ENCODE assay signal across 10 mouse cellular contexts in genomic region chr7:45815323-45815983, GRCm38 (mm10). TPM values are rescaled to one million over a fixed set of nuclear protein-coding genes. Genes with fewer than 3 reads are reported as not detected.
DNase-seq lines count a peak whose midpoint lies in the region; ATAC-seq and TF ChIP-seq lines count a peak whose summit lies in the region.
"Had no signal": no experiment of that assay in that cellular context is flagged by ENCODE, and none has a peak within 500 bp of the region (broad histone marks: within the 10 kb centered on the region; RNA-seq: fewer than 3 reads in every experiment).

No protein-coding gene starts in this region.

- H3K36me3 ChIP-seq in lung, embryonic 14.5 days (ENCODE audit: insufficient read depth): peaks cover 26% of the 10 kb centered on the region
- peaks cover 24% of the 10 kb centered on the region for H3K36me3 ChIP-seq in embryonic facial prominence, embryonic 15.5 days
- H3K36me3 ChIP-seq in hindbrain, embryonic 16.5 days (ENCODE audit: control insufficient read depth, insufficient read depth, low read length): peaks cover 22% of the 10 kb centered on the region
- peaks cover 24% of the 10 kb centered on the region for H3K36me3 ChIP-seq in neural tube, embryonic 13.5 days

- H3K9ac ChIP-seq in lung, embryonic 14.5 days: no peak overlapping the region
- peak overlapping the region; percentile 9; the same call in 1 of the 2 replicates for H3K9ac ChIP-seq in embryonic facial prominence, embryonic 15.5 days
- peak overlapping the region; percentile 35 for H3K9ac ChIP-seq in hindbrain, embryonic 16.5 days (ENCODE audit: low read depth, low read length)
- H3K9ac ChIP-seq in neural tube, embryonic 13.5 days: peak overlapping the region; percentile 45

- H3K27me3 ChIP-seq in lung, embryonic 14.5 days (ENCODE audit: insufficient read depth, low read length): no peaks in the 10 kb centered on the region
- H3K27me3 ChIP-seq in embryonic facial prominence, embryonic 15.5 days: 0 out of 2 replicates have a peak, but pooled peaks cover 4% of the 10 kb centered on the region
- no peaks in the 10 kb centered on the region for H3K27me3 ChIP-seq in hindbrain, embryonic 16.5 days (replicated peaks; ENCODE audit: control insufficient read depth, insufficient read depth, low read length)
- peaks cover 13% of the 10 kb centered on the region for H3K27me3 ChIP-seq in neural tube, embryonic 13.5 days

- TF ChIP-seq CTCF in lung, embryonic 14.5 days (IDR thresholded peaks at IDR 0.05; ENCODE audit: low read depth): no peak
- TF ChIP-seq CTCF in lung, adult 2 months (IDR thresholded peaks at IDR 0.05; ENCODE audit: insufficient read depth, low read length): no peak

- H3K27ac ChIP-seq in lung, embryonic 14.5 days (ENCODE audit: low read depth): no peak overlapping the region
- 0 out of 2 replicates have a peak overlapping the region, but pooled peaks have one; percentile 2 for H3K27ac ChIP-seq in embryonic facial prominence, embryonic 15.5 days (replicated peaks)
- peak overlapping the region; percentile 72 for H3K27ac ChIP-seq in hindbrain, embryonic 16.5 days (ENCODE audit: low read depth, low read length)
- peak overlapping the region; percentile 78 for H3K27ac ChIP-seq in neural tube, embryonic 13.5 days (replicated peaks)

- 63% methylated on average over 10 of the region's 10 CpGs for WGBS in lung, embryonic 14.5 days
- WGBS in lung, adult 2 months: 70% methylated on average over 10 of the region's 10 CpGs
- WGBS in embryonic facial prominence, embryonic 15.5 days: 37% methylated on average over 10 of the region's 10 CpGs
- 37% methylated on average over 10 of the region's 10 CpGs for WGBS in hindbrain, embryonic 16.5 days
- WGBS in neural tube, embryonic 13.5 days: 45% methylated on average over 10 of the region's 10 CpGs

- H3K4me3 ChIP-seq in lung, embryonic 14.5 days (ENCODE audit: low read depth, low read length): 0 out of 2 replicates have a peak overlapping the region, but pooled peaks have one; percentile 94
- H3K4me3 ChIP-seq in lung, adult 2 months (replicated peaks; ENCODE audit: extremely low read depth, low read depth, low read length): no peak overlapping the region
- H3K4me3 ChIP-seq in embryonic facial prominence, embryonic 15.5 days (replicated peaks): peak overlapping the region; percentile 38; the same call in 1 of the 2 replicates
- peak overlapping the region; percentile 40; the same call in 1 of the 2 replicates for H3K4me3 ChIP-seq in hindbrain, embryonic 16.5 days (ENCODE audit: low read length)
- peak overlapping the region; percentile 35; the same call in 1 of the 2 replicates for H3K4me3 ChIP-seq in neural tube, embryonic 13.5 days

- ATAC-seq in lung, embryonic 14.5 days (ENCODE audit: insufficient read depth): no peak
- ATAC-seq in embryonic facial prominence, embryonic 15.5 days (ENCODE audit: insufficient number of reproducible peaks, low FRiP score, low TSS enrichment, low read depth): no peak
- ATAC-seq in hindbrain, embryonic 16.5 days: no peak
- ATAC-seq in neural tube, embryonic 13.5 days (ENCODE audit: low read depth): no peak

- TF ChIP-seq POLR2A in lung, adult 2 months (IDR thresholded peaks at IDR 0.05; ENCODE audit: borderline replicate concordance, extremely low read depth, low read depth, low read length): no peak

- DNase-seq in lung, embryonic 14.5 days: no peak
- no peak for DNase-seq in lung, adult 2 months
- no peak for DNase-seq in thymus, postnatal 10 days (ENCODE audit: low spot score in 2 of 2)
- DNase-seq in adrenal gland, postnatal 4 days (ENCODE audit: low spot score in 2 of 2): no peak
- DNase-seq in layer of hippocampus, adult 8-10 months (ENCODE audit: low spot score in 2 of 2): no peak
- DNase-seq: right cerebral cortex, postnatal 4 days had no signal

- H3K9me3 ChIP-seq in lung, embryonic 14.5 days (ENCODE audit: low read depth, low read length): no peaks in the 10 kb centered on the region
- H3K9me3 ChIP-seq in embryonic facial prominence, embryonic 15.5 days (replicated peaks): no peaks in the 10 kb centered on the region
- H3K9me3 ChIP-seq in hindbrain, embryonic 16.5 days (ENCODE audit: control insufficient read depth, low read length): no peaks in the 10 kb centered on the region
- H3K9me3 ChIP-seq in neural tube, embryonic 13.5 days: no peaks in the 10 kb centered on the region

- H3K4me2 ChIP-seq in lung, embryonic 14.5 days: peak overlapping the region; percentile 51
- H3K4me2 ChIP-seq in embryonic facial prominence, embryonic 15.5 days (replicated peaks): peak overlapping the region; percentile 52; the same call in 1 of the 2 replicates
- H3K4me2 ChIP-seq in hindbrain, embryonic 16.5 days (ENCODE audit: low read length): peak overlapping the region; percentile 61
- peak overlapping the region; percentile 58 for H3K4me2 ChIP-seq in neural tube, embryonic 13.5 days

- peaks cover 7% of the 10 kb centered on the region; the same call in 1 of the 2 replicates for H3K4me1 ChIP-seq in lung, embryonic 14.5 days (ENCODE audit: insufficient read depth)
- peaks cover 6% of the 10 kb centered on the region for H3K4me1 ChIP-seq in lung, adult 2 months (ENCODE audit: control insufficient read depth, insufficient read depth, low read length)
- H3K4me1 ChIP-seq in embryonic facial prominence, embryonic 15.5 days: peaks cover 25% of the 10 kb centered on the region
- peaks cover 25% of the 10 kb centered on the region for H3K4me1 ChIP-seq in hindbrain, embryonic 16.5 days (ENCODE audit: control insufficient read depth, insufficient read depth, low read depth, low read length)
- H3K4me1 ChIP-seq in neural tube, embryonic 13.5 days (replicated peaks): peaks cover 38% of the 10 kb centered on the region

RNA-seq across cellular contexts. Expression of gene Cyth2, which starts 1.1 kb away (rescaled TPM):
- 109 and 110 TPM in 2 replicates for polyA plus RNA-seq in lung, embryonic 14.5 days (2014; fragmentation: Nextera tagmentation; extraction: Ambion mirVana)
- polyA plus RNA-seq in lung, adult 2 months (2012; rRNA removed): 42.6 and 57.7 TPM in 2 replicates
- polyA plus RNA-seq in embryonic facial prominence, embryonic 15.5 days (2015; fragmentation: Nextera tagmentation; extraction: Ambion mirVana): 124 and 129 TPM in 2 replicates
- 243 TPM in 2 replicates for polyA plus RNA-seq in hindbrain, embryonic 16.5 days (2015; fragmentation: Nextera tagmentation; extraction: Ambion mirVana)
- 292 and 303 TPM in 2 replicates for polyA plus RNA-seq in neural tube, embryonic 13.5 days (2015; fragmentation: Nextera tagmentation; extraction: Ambion mirVana)
- 100 to 1,000 TPM; 124 to 126 TPM for total RNA-seq in adrenal gland, postnatal 4 days (2021)
- total RNA-seq in layer of hippocampus, adult 8-10 months (2022): 100 to 1,000 TPM; 135 to 147 (median 139) TPM

RNA-seq across cellular contexts. Expression of gene Kcnj14, which starts 9.1 kb away (rescaled TPM):
- 0.67 and 1.1 TPM in 2 replicates for polyA plus RNA-seq in lung, embryonic 14.5 days (2014; fragmentation: Nextera tagmentation; extraction: Ambion mirVana)
- 0.43 and 0.49 TPM in 2 replicates for polyA plus RNA-seq in lung, adult 2 months (2012; rRNA removed)
- polyA plus RNA-seq in embryonic facial prominence, embryonic 15.5 days (2015; fragmentation: Nextera tagmentation; extraction: Ambion mirVana): 1.4 and 1.7 TPM in 2 replicates
- 1.2 TPM in 2 replicates for polyA plus RNA-seq in hindbrain, embryonic 16.5 days (2015; fragmentation: Nextera tagmentation; extraction: Ambion mirVana)
- 0.85 and 0.93 TPM in 2 replicates for polyA plus RNA-seq in neural tube, embryonic 13.5 days (2015; fragmentation: Nextera tagmentation; extraction: Ambion mirVana)
- under 1 TPM; 0.45 to 0.53 TPM for total RNA-seq in adrenal gland, postnatal 4 days (2021)
- total RNA-seq in layer of hippocampus, adult 8-10 months (2022): 1 to 10 TPM; 1.6 to 2.1 (median 1.8) TPM
- total RNA-seq: common myeloid progenitor, adult 5-6 weeks had no signal

RNA-seq across cellular contexts. Expression of gene Grwd1, which starts 15.3 kb away (rescaled TPM):
- polyA plus RNA-seq in lung, embryonic 14.5 days (2014; fragmentation: Nextera tagmentation; extraction: Ambion mirVana): 85.4 and 95.3 TPM in 2 replicates
- 7.9 and 11.8 TPM in 2 replicates for polyA plus RNA-seq in lung, adult 2 months (2012; rRNA removed)
- 57.3 and 58.0 TPM in 2 replicates for polyA plus RNA-seq in embryonic facial prominence, embryonic 15.5 days (2015; fragmentation: Nextera tagmentation; extraction: Ambion mirVana)
- polyA plus RNA-seq in hindbrain, embryonic 16.5 days (2015; fragmentation: Nextera tagmentation; extraction: Ambion mirVana): 44.0 and 46.7 TPM in 2 replicates
- polyA plus RNA-seq in neural tube, embryonic 13.5 days (2015; fragmentation: Nextera tagmentation; extraction: Ambion mirVana): 34.6 and 37.2 TPM in 2 replicates
- 10 to 100 TPM; 28.2 to 28.3 TPM for total RNA-seq in adrenal gland, postnatal 4 days (2021)
- total RNA-seq in layer of hippocampus, adult 8-10 months (2022): 10 to 100 TPM; 19.3 to 24.7 (median 22.3) TPM

RNA-seq across cellular contexts. Expression of gene Sult2b1, which starts 31.0 kb away (rescaled TPM):
- polyA plus RNA-seq in lung, embryonic 14.5 days (2014; fragmentation: Nextera tagmentation; extraction: Ambion mirVana): 5.0 and 5.9 TPM in 2 replicates
- 5.5 and 19.3 TPM in 2 replicates for polyA plus RNA-seq in lung, adult 2 months (2012; rRNA removed)
- polyA plus RNA-seq in embryonic facial prominence, embryonic 15.5 days (2015; fragmentation: Nextera tagmentation; extraction: Ambion mirVana): 49.6 and 55.7 TPM in 2 replicates
- polyA plus RNA-seq in hindbrain, embryonic 16.5 days (2015; fragmentation: Nextera tagmentation; extraction: Ambion mirVana): 5.1 and 6.6 TPM in 2 replicates
- polyA plus RNA-seq in neural tube, embryonic 13.5 days (2015; fragmentation: Nextera tagmentation; extraction: Ambion mirVana): 4.9 and 5.2 TPM in 2 replicates
- 1 to 10 TPM in 1 of 2 experiments, under 1 TPM in 1; 0.64 to 1.0 TPM for total RNA-seq in adrenal gland, postnatal 4 days (2021)
- 10 to 100 TPM in 3 of 4 experiments, 1 to 10 TPM in 1; 9.9 to 12.5 (median 11.3) TPM for total RNA-seq in layer of hippocampus, adult 8-10 months (2022)

RNA-seq across cellular contexts. Expression of gene Lmtk3, which starts 31.9 kb away (rescaled TPM):
- 0.76 and 1.9 TPM in 2 replicates for polyA plus RNA-seq in lung, embryonic 14.5 days (2014; fragmentation: Nextera tagmentation; extraction: Ambion mirVana)
- polyA plus RNA-seq in lung, adult 2 months (2012; rRNA removed): 0.70 and 1.5 TPM in 2 replicates
- polyA plus RNA-seq in embryonic facial prominence, embryonic 15.5 days (2015; fragmentation: Nextera tagmentation; extraction: Ambion mirVana): 1.9 TPM in 2 replicates
- polyA plus RNA-seq in hindbrain, embryonic 16.5 days (2015; fragmentation: Nextera tagmentation; extraction: Ambion mirVana): 17.2 and 21.3 TPM in 2 replicates
- 17.2 and 17.4 TPM in 2 replicates for polyA plus RNA-seq in neural tube, embryonic 13.5 days (2015; fragmentation: Nextera tagmentation; extraction: Ambion mirVana)
- total RNA-seq in adrenal gland, postnatal 4 days (2021): 10 to 100 TPM; 17.2 to 18.8 TPM
- 100 to 1,000 TPM; 251 to 313 (median 283) TPM for total RNA-seq in layer of hippocampus, adult 8-10 months (2022)
- total RNA-seq: common myeloid progenitor, adult 5-6 weeks had no signal
